Mouse (Mus musculus) cerebellum, adult 8-10 months (tissue): ENCODE measurements at regions not wholly inside any gene's neighbourhood (a gene's known extent, or its start where the extent isn't known, plus 50 kb on each side); places are given as distances from the start of the nearest gene placed in this dataset.

Source experiments
- DNase-seq: peaks from one replicate; pipeline ENCODE4 v3.0.0; 2022

GRCm38 (mm10) chr9:116511450-116511849 is 336.3 kb upstream of the Tgfbr2 start:
- DNase-seq, result no peak

- DNase-seq, result no peak
These were observed 332.6 kb upstream of the Tgfbr2 start for GRCm38 (mm10) chr9:116507756-116508155.

GRCm38 (mm10) chr9:116502831-116503230 is 327.7 kb upstream of the Tgfbr2 start:
- peak; percentile 1 for DNase-seq

GRCm38 (mm10) chr9:116500951-116501350 is 325.8 kb upstream of the Tgfbr2 start:
- no peak for DNase-seq

- DNase-seq, result no peak
These were observed 316.1 kb upstream of the Tgfbr2 start for GRCm38 (mm10) chr9:116491227-116491626.

GRCm38 (mm10) chr9:116489787-116490186 is 314.6 kb upstream of the Tgfbr2 start:
- DNase-seq, result no peak

GRCm38 (mm10) chr9:116489273-116489672 is 314.1 kb upstream of the Tgfbr2 start:
- DNase-seq, result no peak

- no peak for DNase-seq
These were observed 302.1 kb upstream of the Tgfbr2 start for GRCm38 (mm10) chr9:116477309-116477708.

GRCm38 (mm10) chr9:116475206-116475955 is 300.2 kb upstream of the Tgfbr2 start:
- no peak for DNase-seq

- DNase-seq, result no peak
These were observed 297.7 kb upstream of the Tgfbr2 start for GRCm38 (mm10) chr9:116472855-116473254.

- no peak for DNase-seq
These were observed 293.6 kb upstream of the Tgfbr2 start for GRCm38 (mm10) chr9:116468569-116469250.

GRCm38 (mm10) chr9:116466336-116466735 is 291.2 kb upstream of the Tgfbr2 start:
- DNase-seq, result no peak

- no peak for DNase-seq
These were observed 289.5 kb upstream of the Tgfbr2 start for GRCm38 (mm10) chr9:116464626-116465025.

GRCm38 (mm10) chr9:116462232-116462631 is 287.1 kb upstream of the Tgfbr2 start:
- DNase-seq, result no peak

GRCm38 (mm10) chr9:116460022-116460421 is 284.9 kb upstream of the Tgfbr2 start:
- no peak for DNase-seq

- DNase-seq, result no peak
These were observed 276.9 kb upstream of the Tgfbr2 start for GRCm38 (mm10) chr9:116452050-116452449.

GRCm38 (mm10) chr9:116450829-116451228 is 275.7 kb upstream of the Tgfbr2 start:
- no peak for DNase-seq

GRCm38 (mm10) chr9:116447734-116448133 is 272.6 kb upstream of the Tgfbr2 start:
- DNase-seq, result no peak

GRCm38 (mm10) chr9:116438580-116438979 is 263.4 kb upstream of the Tgfbr2 start:
- DNase-seq, result no peak

- no peak for DNase-seq
These were observed 259.3 kb upstream of the Tgfbr2 start for GRCm38 (mm10) chr9:116434414-116434813.

- DNase-seq, result no peak
These were observed 253.9 kb upstream of the Tgfbr2 start for GRCm38 (mm10) chr9:116429061-116429460.

- DNase-seq, result no peak
These were observed 253.3 kb upstream of the Tgfbr2 start for GRCm38 (mm10) chr9:116428475-116428874.

GRCm38 (mm10) chr9:116427278-116427677 is 252.1 kb upstream of the Tgfbr2 start:
- no peak for DNase-seq

GRCm38 (mm10) chr9:116426269-116426999 is 251.3 kb upstream of the Tgfbr2 start:
- peak; percentile 42 for DNase-seq
